Mouse (Mus musculus): ENCODE measurements around the gene Afm.

DNA sequence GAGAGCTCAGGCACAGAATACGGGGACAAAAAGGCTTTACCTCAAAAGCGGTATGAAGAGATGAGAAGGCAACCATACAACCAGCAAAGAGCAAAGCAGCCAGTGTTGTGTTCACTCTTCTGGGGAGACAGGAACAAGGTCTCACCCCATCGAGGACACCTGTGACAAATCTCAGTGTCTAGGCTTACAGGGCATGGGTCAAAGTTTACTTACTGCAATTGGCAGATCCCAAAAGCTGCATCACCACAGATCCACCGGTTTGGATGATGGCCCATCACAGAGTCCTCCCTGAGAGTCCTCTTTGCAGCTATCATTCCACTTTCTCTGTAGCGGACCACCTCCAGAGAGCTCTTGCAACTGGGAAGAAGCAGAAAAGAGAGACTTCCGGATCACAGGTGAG is 3.2 kb upstream of the Afm start:
- no peak for TF ChIP-seq POLR2A (IDR thresholded peaks at IDR 0.05; ENCODE audit: insufficient read depth, low read depth, low read length)
- TF ChIP-seq CTCF (IDR thresholded peaks at IDR 0.05; ENCODE audit: insufficient read depth, low read depth, low read length) = no peak

All from olfactory bulb, adult 2 months (tissue).